Mouse (Mus musculus): ENCODE data around the gene H2-M10.2. TPM values are rescaled to one million over a fixed set of nuclear protein-coding genes. Genes with fewer than 3 reads are reported as not detected.
"Not testable (repeated sequence)": the region's sequence is repeated elsewhere in the genome, so short reads cannot be mapped to it uniquely, and the experiment has no call there.

H2-M10.2 gene
- polyA plus RNA-seq, 1 experiment = not detected

- WGBS = under 1% methylated on average over 37 of the region's 37 CpGs
- no peaks in the 10 kb centered on the region; the same call in 1 of the 2 replicates for H3K4me1 ChIP-seq (ENCODE audit: control insufficient read depth, insufficient read depth, low read length)
- peak overlapping the region; percentile 84 for H3K4me3 ChIP-seq (ENCODE audit: insufficient read depth, low read depth, low read length)
- H3K27ac ChIP-seq (ENCODE audit: insufficient read depth, low read depth, low read length) = peak overlapping the region; percentile 63; the same call in 1 of the 2 replicates
- TF ChIP-seq POLR2A (IDR thresholded peaks at IDR 0.05; ENCODE audit: insufficient read depth, low read depth, low read length) (peak; percentile 41; the same call in 1 of the 2 replicates), CTCF (IDR thresholded peaks at IDR 0.05; ENCODE audit: insufficient read depth, low read depth, low read length) (no peak)
Observed at GRCm38 (mm10) chr17:36257241-36257947, 28.9 kb downstream of the H2-M10.2 start.

- Histone ChIP-seq H3K4me1 (ENCODE audit: control insufficient read depth, insufficient read depth, low read length) (peaks cover 4% of the 10 kb centered on the region), H3K4me3 (ENCODE audit: insufficient read depth, low read depth, low read length) (no peak overlapping the region), H3K27ac (ENCODE audit: insufficient read depth, low read depth, low read length) (no peak overlapping the region)
- TF ChIP-seq POLR2A (IDR thresholded peaks at IDR 0.05; ENCODE audit: insufficient read depth, low read depth, low read length) = no peak
- no peak for TF ChIP-seq CTCF (IDR thresholded peaks at IDR 0.05; ENCODE audit: insufficient read depth, low read depth, low read length)
- WGBS = 65% methylated on average over 6 of the region's 6 CpGs
Observed at GRCm38 (mm10) chr17:36253087-36253600, 33.1 kb downstream of the H2-M10.2 start.

DNA sequence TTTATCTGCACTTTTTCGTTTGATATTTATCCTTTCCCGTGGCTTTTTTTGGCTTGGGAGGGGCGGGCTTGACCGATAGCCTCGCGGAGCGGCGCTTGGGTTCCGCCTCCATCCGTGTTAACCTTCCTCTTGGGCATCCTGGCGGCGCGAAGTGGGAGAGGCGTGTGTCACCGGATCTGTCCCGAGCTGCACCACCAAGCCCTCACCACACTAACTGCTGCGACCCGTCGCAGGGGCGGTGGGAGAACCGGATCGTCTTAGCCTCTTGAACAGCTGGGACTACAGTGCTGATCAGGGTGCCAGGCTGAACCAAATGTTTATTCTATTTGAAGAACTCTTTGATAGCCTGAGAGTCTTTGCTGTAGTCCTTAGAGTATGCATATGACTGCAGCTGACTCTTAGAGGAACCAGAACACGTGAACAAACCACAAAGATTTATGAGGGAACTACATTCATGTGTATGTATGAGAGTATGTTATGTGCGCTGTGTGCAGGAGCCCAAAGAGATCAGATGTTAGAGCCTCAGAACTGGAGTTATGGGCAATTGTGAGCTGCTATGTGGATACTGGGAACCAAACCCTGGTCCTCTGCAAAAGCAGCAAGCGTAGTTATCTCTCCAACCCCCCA is 33.9 kb downstream of the H2-M10.2 start:
- Histone ChIP-seq H3K4me3 (ENCODE audit: insufficient read depth, low read depth, low read length) (no peak overlapping the region), H3K27ac (ENCODE audit: insufficient read depth, low read depth, low read length) (no peak overlapping the region), H3K4me1 (ENCODE audit: control insufficient read depth, insufficient read depth, low read length) (peaks cover 4% of the 10 kb centered on the region)
- no peak for TF ChIP-seq CTCF (IDR thresholded peaks at IDR 0.05; ENCODE audit: insufficient read depth, low read depth, low read length)
- TF ChIP-seq POLR2A (IDR thresholded peaks at IDR 0.05; ENCODE audit: insufficient read depth, low read depth, low read length) = no peak
- 13% methylated on average over 25 of the region's 25 CpGs for WGBS

GRCm38 (mm10) chr17:36248886-36249285 is 37.4 kb downstream of the H2-M10.2 start:
- H3K4me1 ChIP-seq (ENCODE audit: control insufficient read depth, insufficient read depth, low read length) = peaks cover 4% of the 10 kb centered on the region

DNA sequence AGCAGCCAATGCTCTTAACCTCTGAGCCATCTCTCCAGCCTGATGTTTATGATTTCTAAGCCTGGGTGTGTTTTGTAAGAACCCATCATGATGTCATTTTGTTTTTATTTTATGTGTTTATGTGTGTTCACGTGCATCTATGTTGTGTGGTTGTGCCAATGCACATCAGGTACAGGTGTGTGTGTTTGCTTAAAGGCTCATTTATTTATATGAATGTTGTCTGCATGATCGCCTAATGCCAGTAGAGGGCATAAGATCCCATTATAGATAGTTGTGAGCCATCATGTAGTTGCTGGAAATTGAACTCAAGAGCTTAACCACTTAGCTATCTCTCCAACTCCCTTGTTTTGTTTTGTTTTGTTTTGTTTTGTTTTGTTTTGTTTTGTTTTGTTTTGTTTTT is 40.5 kb downstream of the H2-M10.2 start:
- Histone ChIP-seq H3K27ac (ENCODE audit: insufficient read depth, low read depth, low read length) (no peak overlapping the region), H3K4me3 (ENCODE audit: insufficient read depth, low read depth, low read length) (no peak overlapping the region), H3K4me1 (ENCODE audit: control insufficient read depth, insufficient read depth, low read length) (no peaks in the 10 kb centered on the region)
- 87% methylated on average over 2 of the region's 2 CpGs for WGBS
- TF ChIP-seq POLR2A (IDR thresholded peaks at IDR 0.05; ENCODE audit: insufficient read depth, low read depth, low read length) (no peak), CTCF (IDR thresholded peaks at IDR 0.05; ENCODE audit: insufficient read depth, low read depth, low read length) (no peak)

More at GRCm38 (mm10) chr17:36248886-36249285, 37.4 kb downstream of the H2-M10.2 start:
- no peak overlapping the region for H3K27ac ChIP-seq (ENCODE audit: insufficient read depth, low read depth, low read length)
- H3K4me3 ChIP-seq (ENCODE audit: insufficient read depth, low read depth, low read length) = no peak overlapping the region
- TF ChIP-seq POLR2A (IDR thresholded peaks at IDR 0.05; ENCODE audit: insufficient read depth, low read depth, low read length) (no peak), CTCF (IDR thresholded peaks at IDR 0.05; ENCODE audit: insufficient read depth, low read depth, low read length) (no peak)
- WGBS = 37% methylated on average over 32 of the region's 33 CpGs

DNA sequence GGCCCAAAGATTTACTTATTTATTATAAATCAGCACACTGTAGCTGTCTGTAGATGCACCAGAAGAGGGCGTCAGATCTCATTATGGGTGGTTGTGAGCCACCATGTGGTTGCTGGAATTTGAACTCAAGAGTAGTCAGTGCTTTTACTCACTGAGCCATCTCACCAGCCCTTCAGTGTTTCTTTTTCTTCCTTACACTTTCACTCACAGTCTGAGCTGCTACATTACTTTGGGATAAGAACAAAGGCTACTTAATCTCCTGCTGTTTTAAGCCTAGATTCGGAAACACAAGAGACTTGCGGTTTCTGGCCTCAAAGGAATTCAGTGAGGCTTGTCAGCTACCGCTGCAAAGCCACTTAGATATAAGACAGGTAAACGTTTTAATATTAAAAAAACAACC is 42.3 kb downstream of the H2-M10.2 start:
- TF ChIP-seq POLR2A (IDR thresholded peaks at IDR 0.05; ENCODE audit: insufficient read depth, low read depth, low read length) (no peak), CTCF (IDR thresholded peaks at IDR 0.05; ENCODE audit: insufficient read depth, low read depth, low read length) (no peak)
- Histone ChIP-seq H3K4me1 (ENCODE audit: control insufficient read depth, insufficient read depth, low read length) (no peaks in the 10 kb centered on the region), H3K4me3 (ENCODE audit: insufficient read depth, low read depth, low read length) (no peak overlapping the region), H3K27ac (ENCODE audit: insufficient read depth, low read depth, low read length) (no peak overlapping the region)
- WGBS = 12% methylated on average over 5 of the region's 5 CpGs

DNA sequence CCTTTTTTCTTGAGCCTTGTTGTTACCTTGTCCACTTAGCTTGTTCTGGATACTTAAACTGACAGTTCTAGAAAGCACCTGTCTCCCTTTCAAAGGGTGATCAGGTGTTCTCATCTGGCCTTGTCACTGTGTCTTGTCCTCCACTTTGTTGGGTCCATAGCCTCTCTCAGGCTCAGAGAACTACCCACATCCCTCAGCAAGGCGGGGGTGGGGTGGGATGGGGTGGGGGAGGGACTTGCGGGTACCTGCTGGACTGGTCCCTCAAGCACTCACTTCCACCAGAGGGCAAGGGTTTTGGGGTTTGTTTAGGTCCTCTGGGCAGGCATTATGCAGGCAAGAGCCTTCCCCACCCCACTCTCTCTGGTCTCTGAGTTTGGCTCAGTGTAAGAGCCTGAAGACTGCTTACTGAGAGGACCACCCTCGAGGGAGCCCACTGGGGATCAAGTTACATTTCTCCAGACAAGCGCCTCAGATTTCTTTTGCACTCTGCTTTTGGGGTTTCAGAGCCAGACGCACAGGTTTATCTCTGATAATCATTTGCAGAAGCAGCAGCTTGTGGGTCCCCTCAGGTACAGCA is 45.6 kb downstream of the H2-M10.2 start:
- peaks cover 6% of the 10 kb centered on the region for H3K4me1 ChIP-seq (ENCODE audit: control insufficient read depth, insufficient read depth, low read length)
- TF ChIP-seq CTCF (IDR thresholded peaks at IDR 0.05; ENCODE audit: insufficient read depth, low read depth, low read length) = no peak
- no peak for TF ChIP-seq POLR2A (IDR thresholded peaks at IDR 0.05; ENCODE audit: insufficient read depth, low read depth, low read length)
- 22% methylated on average over 5 of the region's 5 CpGs for WGBS
- H3K27ac ChIP-seq (ENCODE audit: insufficient read depth, low read depth, low read length) = no peak overlapping the region
- no peak overlapping the region for H3K4me3 ChIP-seq (ENCODE audit: insufficient read depth, low read depth, low read length)

DNA sequence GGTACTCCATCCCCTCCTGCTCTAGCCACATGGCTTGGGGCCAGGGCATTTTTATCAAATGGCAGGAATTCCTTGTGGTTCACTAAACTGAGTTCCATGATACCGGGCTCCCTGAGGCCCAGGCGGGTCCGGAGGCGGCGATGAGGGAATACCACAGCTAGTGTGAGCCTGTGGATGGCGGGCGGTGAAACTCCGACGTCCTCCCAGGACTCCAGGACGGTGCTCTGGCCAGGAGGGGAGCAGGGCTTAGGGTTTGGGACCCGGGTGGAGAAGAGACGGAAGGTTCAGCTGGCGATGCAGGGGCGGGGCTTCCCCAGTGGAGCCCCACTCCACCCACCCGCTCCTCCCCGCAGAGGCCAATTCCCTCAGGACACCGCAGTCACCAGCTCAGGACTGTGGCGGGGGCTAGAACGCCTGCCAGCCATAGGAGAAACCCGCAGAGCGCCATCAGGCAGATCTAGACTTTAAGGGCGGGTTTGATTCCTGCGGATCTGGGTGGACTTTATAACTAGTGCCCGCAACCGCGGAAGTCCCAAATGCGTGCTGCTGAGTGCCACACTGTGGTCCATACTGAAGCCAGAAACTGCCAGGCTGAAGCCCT is 48.9 kb downstream of the H2-M10.2 start:
- H3K27ac ChIP-seq (ENCODE audit: insufficient read depth, low read depth, low read length) = no peak overlapping the region
- 3% methylated on average over 27 of the region's 27 CpGs for WGBS
- no peak overlapping the region for H3K4me3 ChIP-seq (ENCODE audit: insufficient read depth, low read depth, low read length)
- TF ChIP-seq CTCF (IDR thresholded peaks at IDR 0.05; ENCODE audit: insufficient read depth, low read depth, low read length) = no peak
- TF ChIP-seq POLR2A (IDR thresholded peaks at IDR 0.05; ENCODE audit: insufficient read depth, low read depth, low read length) = no peak
- peaks cover 6% of the 10 kb centered on the region for H3K4me1 ChIP-seq (ENCODE audit: control insufficient read depth, insufficient read depth, low read length)

DNA sequence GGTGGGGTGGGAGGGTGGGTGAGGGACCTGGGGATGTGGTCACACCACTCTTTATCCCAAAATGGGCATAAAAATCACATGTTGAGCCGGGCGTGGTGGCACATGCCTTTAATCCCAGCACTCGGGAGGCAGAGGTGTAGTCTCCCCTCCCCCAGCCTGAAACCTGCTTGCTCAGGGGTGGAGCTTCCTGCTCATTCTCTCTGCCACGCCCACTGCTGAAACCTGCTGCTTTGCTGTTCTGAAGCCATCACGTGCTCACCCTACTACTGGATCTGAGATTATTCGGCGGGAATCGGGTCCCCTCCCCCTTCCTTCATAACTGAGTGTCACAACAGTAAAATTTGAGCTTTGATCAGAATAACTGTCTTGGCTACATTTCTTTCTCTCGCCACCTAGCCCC is 51.0 kb downstream of the H2-M10.2 start:
- not testable (repeated sequence) for H3K27ac ChIP-seq (ENCODE audit: insufficient read depth, low read depth, low read length); H3K4me1 ChIP-seq (ENCODE audit: control insufficient read depth, insufficient read depth, low read length); H3K4me3 ChIP-seq (ENCODE audit: insufficient read depth, low read depth, low read length)
- WGBS = 31% methylated on average over 9 of the region's 9 CpGs

Other genes with a start within 250 kb of the H2-M10.2 start
- gene H2-T22, start 243.7 kb downstream of the H2-M10.2 start, polyA plus RNA-seq (2012; ENCODE audit: insufficient read depth, insufficient read length, low replicate concordance, missing spikeins) = not detected in 2 replicates
- not detected in 2 replicates for gene Gm6034, start 243.5 kb downstream of the H2-M10.2 start, polyA plus RNA-seq (2012; ENCODE audit: insufficient read depth, insufficient read length, low replicate concordance, missing spikeins)
- not detected in 2 replicates for gene Gm11127, start 228.1 kb downstream of the H2-M10.2 start, polyA plus RNA-seq (2012; ENCODE audit: insufficient read depth, insufficient read length, low replicate concordance, missing spikeins)
- not detected in 2 replicates for gene Gm19684, start 164.8 kb downstream of the H2-M10.2 start, polyA plus RNA-seq (2012; ENCODE audit: insufficient read depth, insufficient read length, low replicate concordance, missing spikeins)
- not detected in 2 replicates for gene Gm7030, start 157.1 kb downstream of the H2-M10.2 start, polyA plus RNA-seq (2012; ENCODE audit: insufficient read depth, insufficient read length, low replicate concordance, missing spikeins)
- gene Gm8909, start 118.0 kb downstream of the H2-M10.2 start, polyA plus RNA-seq (2012; ENCODE audit: insufficient read depth, insufficient read length, low replicate concordance, missing spikeins) = not detected in 2 replicates
- not detected in 2 replicates for gene H2-T3, start 96.2 kb downstream of the H2-M10.2 start, polyA plus RNA-seq (2012; ENCODE audit: insufficient read depth, insufficient read length, low replicate concordance, missing spikeins)
- gene Rpp21, start 28.4 kb downstream of the H2-M10.2 start, polyA plus RNA-seq (2012; ENCODE audit: insufficient read depth, insufficient read length, low replicate concordance, missing spikeins) = not detected in 2 replicates
- not detected in 2 replicates for gene Trim39, start 14.2 kb downstream of the H2-M10.2 start, polyA plus RNA-seq (2012; ENCODE audit: insufficient read depth, insufficient read length, low replicate concordance, missing spikeins)
- not detected in 2 replicates for gene H2-M10.1, start 39.7 kb upstream of the H2-M10.2 start, polyA plus RNA-seq (2012; ENCODE audit: insufficient read depth, insufficient read length, low replicate concordance, missing spikeins)
- gene H2-M10.3, start 81.9 kb upstream of the H2-M10.2 start, polyA plus RNA-seq (2012; ENCODE audit: insufficient read depth, insufficient read length, low replicate concordance, missing spikeins) = not detected in 2 replicates
- gene H2-M10.4, start 175.8 kb upstream of the H2-M10.2 start, polyA plus RNA-seq (2012; ENCODE audit: insufficient read depth, insufficient read length, low replicate concordance, missing spikeins) = not detected in 2 replicates

Measured in olfactory bulb, adult 2 months (tissue).